Mouse (Mus musculus): ENCODE measurements around the gene Gpr88.

GRCm38 (mm10) chr3:116233515-116233914, 19.8 kb downstream of the Gpr88 start:
- TF ChIP-seq POLR2A (IDR thresholded peaks at IDR 0.05; ENCODE audit: borderline replicate concordance, control insufficient read depth, low read depth, low read length) (no peak), CTCF (IDR thresholded peaks at IDR 0.05; ENCODE audit: control insufficient read depth, insufficient read depth, low read length) (no peak)

Measured in bone marrow, adult 2 months (tissue).